Mouse (Mus musculus) neural tube, embryonic 14.5 days (tissue): Measurements from ENCODE around the gene Hdac9. TPM values are rescaled to one million over a fixed set of nuclear protein-coding genes. Genes with fewer than 3 reads are reported as not detected.

Experiments
- ATAC-seq: fragments of 200-750 bp; cut with Nextera tagmentation; 2 replicates; pipeline ENCODE4 v1.8.0; 2017; ENCODE audit warnings: low read depth, mild to moderate bottlenecking, moderate TSS enrichment, moderate library complexity
- H3K27ac ChIP-seq: fragments of 300-500 bp; sonication (generic); 2 replicates; pipeline ENCODE4 v1.5.1; 2014; ENCODE audit warnings: low read depth, mild to moderate bottlenecking, control low read depth, low read length, moderate library complexity, mixed read lengths
- H3K27me3 ChIP-seq: fragments of 300-500 bp; sonication (generic); 2 replicates; pipeline ENCODE4 v1.6.1; 2014; ENCODE audit warnings: low read length; ENCODE audit not compliant: control insufficient read depth, insufficient read depth
- H3K36me3 ChIP-seq: fragments of 300-500 bp; sonication (generic); 2 replicates; pipeline ENCODE4 v1.6.1; 2014; ENCODE audit warnings: low read length, mixed read lengths; ENCODE audit not compliant: control insufficient read depth, insufficient read depth
- H3K4me1 ChIP-seq: fragments of 300-500 bp; sonication (generic); 2 replicates; pipeline ENCODE4 v1.6.1; 2014; ENCODE audit warnings: low read length; ENCODE audit not compliant: control insufficient read depth, insufficient read depth
- H3K4me2 ChIP-seq: fragments of 300-500 bp; sonication (generic); 2 replicates; pipeline ENCODE4 v1.6.1; 2014; ENCODE audit warnings: mild to moderate bottlenecking, low read depth, low read length, control low read depth
- H3K4me3 ChIP-seq: fragments of 300-500 bp; sonication (generic); 2 replicates; pipeline ENCODE4 v1.5.1; 2014; ENCODE audit warnings: low read depth, low read length, control low read depth, mixed read lengths
- H3K9ac ChIP-seq: fragments of 300-500 bp; sonication (generic); replicated peaks from 2 replicates; pipeline ENCODE4 v1.6.1; 2014; ENCODE audit warnings: low read depth, mild to moderate bottlenecking, control low read depth, low read length, mixed read lengths
- H3K9me3 ChIP-seq: fragments of 300-500 bp; sonication (generic); 2 replicates; pipeline ENCODE4 v1.6.1; 2016; ENCODE audit warnings: low read length; ENCODE audit not compliant: control insufficient read depth
- WGBS: fragments of 180-500 bp; shearing (Covaris S2); extraction: QIAGEN DNeasy Blood & Tissue Kit; methylation state at CpG from one replicate; pipeline ENCODE4 v1.1.7; 2014; 5-methylcytosine and 5-hydroxymethylcytosine counted together
- polyA plus RNA-seq: library from polyadenylated mRNA; unstranded; fragments of >200 nt; fragmentation: Nextera tagmentation; extraction: Ambion mirVana; gene quantifications from 2 replicates; pipeline ENCODE4 v1.2.1, GENCODE M21; 2014

Hdac9 gene
- polyA plus RNA-seq, 1 experiment from 2014 or later: 14.1 TPM

- Histone ChIP-seq H3K27ac (no peak overlapping the region), H3K9me3 (no peaks in the 10 kb centered on the region), H3K27me3 (no peaks in the 10 kb centered on the region), H3K4me1 (no peaks in the 10 kb centered on the region), H3K36me3 (no peaks in the 10 kb centered on the region), H3K9ac (no peak overlapping the region), H3K4me2 (no peak overlapping the region), H3K4me3 (no peak overlapping the region)
- WGBS: 52% methylated on average over 5 of the region's 5 CpGs
- ATAC-seq: no peak
Observed at GRCm38 (mm10) chr12:34774071-34774470, 142.8 kb downstream of the Hdac9 start.

- Histone ChIP-seq H3K36me3 (no peaks in the 10 kb centered on the region), H3K9me3 (no peaks in the 10 kb centered on the region), H3K9ac (no peak overlapping the region), H3K4me1 (no peaks in the 10 kb centered on the region), H3K27me3 (no peaks in the 10 kb centered on the region), H3K4me2 (no peak overlapping the region), H3K4me3 (no peak overlapping the region), H3K27ac (no peak overlapping the region)
- 76% methylated on average over 6 of the region's 6 CpGs for WGBS
- ATAC-seq: peak; percentile 34; the same call in 1 of the 2 replicates
Observed at GRCm38 (mm10) chr12:34767226-34767775, 149.6 kb downstream of the Hdac9 start.

- no peak for ATAC-seq
- no peaks in the 10 kb centered on the region for H3K4me1 ChIP-seq
- H3K9ac ChIP-seq: no peak overlapping the region
- no peaks in the 10 kb centered on the region for H3K36me3 ChIP-seq
- WGBS: 80% methylated on average over 2 of the region's 2 CpGs
- H3K27ac ChIP-seq: no peak overlapping the region
- no peak overlapping the region for H3K4me2 ChIP-seq
- no peaks in the 10 kb centered on the region for H3K27me3 ChIP-seq
- no peaks in the 10 kb centered on the region for H3K9me3 ChIP-seq
- no peak overlapping the region for H3K4me3 ChIP-seq
Observed at GRCm38 (mm10) chr12:34747266-34747665, 169.6 kb downstream of the Hdac9 start.

- Histone ChIP-seq H3K27ac (no peak overlapping the region), H3K4me3 (no peak overlapping the region), H3K4me1 (no peaks in the 10 kb centered on the region), H3K27me3 (no peaks in the 10 kb centered on the region), H3K36me3 (no peaks in the 10 kb centered on the region), H3K9me3 (no peaks in the 10 kb centered on the region), H3K4me2 (no peak overlapping the region), H3K9ac (no peak overlapping the region)
- 29% methylated on average over 5 of the region's 5 CpGs for WGBS
- ATAC-seq: peak; percentile 54; the same call in 1 of the 2 replicates
Observed at GRCm38 (mm10) chr12:34725204-34725603, 191.7 kb downstream of the Hdac9 start.

GRCm38 (mm10) chr12:34724274-34724673, 192.6 kb downstream of the Hdac9 start:
- H3K4me3 ChIP-seq: no peak overlapping the region
- no peaks in the 10 kb centered on the region for H3K4me1 ChIP-seq
- H3K27me3 ChIP-seq: no peaks in the 10 kb centered on the region
- WGBS: 96% methylated on average over 2 of the region's 2 CpGs
- H3K9ac ChIP-seq: no peak overlapping the region
- H3K9me3 ChIP-seq: no peaks in the 10 kb centered on the region
- no peaks in the 10 kb centered on the region for H3K36me3 ChIP-seq
- no peak overlapping the region for H3K4me2 ChIP-seq
- no peak for ATAC-seq
- no peak overlapping the region for H3K27ac ChIP-seq

- no peak for ATAC-seq
- H3K4me1 ChIP-seq: no peaks in the 10 kb centered on the region
- WGBS: 89% methylated on average over 7 of the region's 7 CpGs
- H3K27me3 ChIP-seq: no peaks in the 10 kb centered on the region
- no peaks in the 10 kb centered on the region for H3K9me3 ChIP-seq
- H3K4me3 ChIP-seq: no peak overlapping the region
- no peaks in the 10 kb centered on the region for H3K36me3 ChIP-seq
- H3K27ac ChIP-seq: no peak overlapping the region
- H3K4me2 ChIP-seq: no peak overlapping the region
- no peak overlapping the region for H3K9ac ChIP-seq
Observed at GRCm38 (mm10) chr12:34722831-34723490, 193.9 kb downstream of the Hdac9 start.

GRCm38 (mm10) chr12:34720906-34721305, 196.0 kb downstream of the Hdac9 start:
- H3K4me1 ChIP-seq: no peaks in the 10 kb centered on the region
- no peaks in the 10 kb centered on the region for H3K36me3 ChIP-seq
- H3K27me3 ChIP-seq: no peaks in the 10 kb centered on the region
- no peak overlapping the region for H3K27ac ChIP-seq
- H3K9ac ChIP-seq: no peak overlapping the region
- H3K9me3 ChIP-seq: no peaks in the 10 kb centered on the region
- ATAC-seq: no peak
- no peak overlapping the region for H3K4me3 ChIP-seq
- WGBS: 88% methylated on average over 2 of the region's 2 CpGs
- no peak overlapping the region for H3K4me2 ChIP-seq

- ATAC-seq: no peak
Observed at GRCm38 (mm10) chr12:34714266-34714939, 202.5 kb downstream of the Hdac9 start.

GRCm38 (mm10) chr12:34697981-34698380, 218.9 kb downstream of the Hdac9 start:
- no peak overlapping the region for H3K4me3 ChIP-seq
- no peak for ATAC-seq
- H3K9me3 ChIP-seq: no peaks in the 10 kb centered on the region
- H3K36me3 ChIP-seq: no peaks in the 10 kb centered on the region
- no peaks in the 10 kb centered on the region for H3K4me1 ChIP-seq
- no peak overlapping the region for H3K27ac ChIP-seq
- H3K4me2 ChIP-seq: no peak overlapping the region
- no peaks in the 10 kb centered on the region for H3K27me3 ChIP-seq
- WGBS: 38% methylated on average over 1 of the region's 1 CpGs
- H3K9ac ChIP-seq: no peak overlapping the region

More at GRCm38 (mm10) chr12:34714266-34714939, 202.5 kb downstream of the Hdac9 start:
- Histone ChIP-seq H3K27ac (no peak overlapping the region), H3K27me3 (no peaks in the 10 kb centered on the region), H3K9ac (no peak overlapping the region), H3K9me3 (no peaks in the 10 kb centered on the region), H3K4me2 (no peak overlapping the region), H3K36me3 (no peaks in the 10 kb centered on the region), H3K4me1 (no peaks in the 10 kb centered on the region), H3K4me3 (no peak overlapping the region)
- WGBS: 70% methylated on average over 14 of the region's 14 CpGs
